Mouse (Mus musculus) midbrain, embryonic 14.5 days (tissue): Measurements from ENCODE around the gene Tiparp. TPM values are rescaled to one million over a fixed set of nuclear protein-coding genes. Genes with fewer than 3 reads are reported as not detected.

Experiments used
- ATAC-seq: fragments of 200-750 bp; cut with Nextera tagmentation; 2 replicates; pipeline ENCODE4 v1.8.0; 2017; ENCODE audit warnings: moderate number of reproducible peaks, moderate library complexity; ENCODE audit not compliant: low FRiP score, low TSS enrichment
- DNase-seq: peaks from one replicate; pipeline ENCODE4 v3.0.0-alpha.2; 2015
- H3K27ac ChIP-seq: fragments of 300-500 bp; sonication (generic); replicated peaks from 2 replicates; pipeline ENCODE4 v1.5.1; 2014; ENCODE audit warnings: mild to moderate bottlenecking, low read depth, low read length, moderate library complexity
- H3K27me3 ChIP-seq: fragments of 300-500 bp; sonication (generic); 2 replicates; pipeline ENCODE4 v1.6.1; 2014; ENCODE audit warnings: low read length, control low read depth, mixed read lengths; ENCODE audit not compliant: control insufficient read depth, insufficient read depth
- H3K36me3 ChIP-seq: fragments of 300-500 bp; sonication (generic); 2 replicates; pipeline ENCODE4 v1.6.1; 2014; ENCODE audit warnings: low read length, control low read depth; ENCODE audit not compliant: control insufficient read depth, insufficient read depth
- H3K4me1 ChIP-seq: fragments of 300-500 bp; sonication (generic); 2 replicates; pipeline ENCODE4 v1.6.1; 2014; ENCODE audit warnings: mild to moderate bottlenecking, antibody characterized with exemption, low read length, control low read depth; ENCODE audit not compliant: control insufficient read depth, insufficient read depth
- H3K4me2 ChIP-seq: fragments of 300-500 bp; sonication (generic); 2 replicates; pipeline ENCODE4 v1.6.1; 2014; ENCODE audit warnings: mild to moderate bottlenecking, low read length, moderate library complexity
- H3K4me3 ChIP-seq: fragments of 300-500 bp; sonication (generic); replicated peaks from 2 replicates; pipeline ENCODE4 v1.5.1; 2014; ENCODE audit warnings: low read depth, low read length
- H3K9ac ChIP-seq: fragments of 300-500 bp; sonication (generic); replicated peaks from 2 replicates; pipeline ENCODE4 v1.6.1; 2014; ENCODE audit warnings: mild to moderate bottlenecking, low read length, moderate library complexity
- H3K9me3 ChIP-seq: fragments of 300-500 bp; sonication (generic); 2 replicates; pipeline ENCODE4 v1.6.1; 2016; ENCODE audit warnings: low read length, control low read depth, mixed read lengths; ENCODE audit not compliant: control insufficient read depth
- WGBS: fragments of 180-500 bp; shearing (Covaris S2); extraction: QIAGEN DNeasy Blood & Tissue Kit; methylation state at CpG from one replicate; pipeline ENCODE4 v1.1.7; 2014; 5-methylcytosine and 5-hydroxymethylcytosine counted together
- polyA plus RNA-seq: library from polyadenylated mRNA; unstranded; fragments of >200 nt; fragmentation: Nextera tagmentation; extraction: Ambion mirVana; gene quantifications from 2 replicates; pipeline ENCODE4 v1.2.1, GENCODE M21; 2014

Gene Tiparp
- polyA plus RNA-seq, 1 experiment from 2014 or later: 31.8 TPM

GRCm38 (mm10) chr3:65598071-65598830 is 70.0 kb downstream of the Tiparp start:
- no peak for ATAC-seq
- H3K36me3 ChIP-seq: no peaks in the 10 kb centered on the region
- no peak for DNase-seq
- no peaks in the 10 kb centered on the region for H3K9me3 ChIP-seq
- H3K4me3 ChIP-seq: no peak overlapping the region
- no peaks in the 10 kb centered on the region for H3K27me3 ChIP-seq
- H3K9ac ChIP-seq: no peak overlapping the region
- WGBS: 61% methylated on average over 7 of the region's 7 CpGs
- no peaks in the 10 kb centered on the region for H3K4me1 ChIP-seq
- no peak overlapping the region for H3K4me2 ChIP-seq
- no peak overlapping the region for H3K27ac ChIP-seq

- no peaks in the 10 kb centered on the region for H3K36me3 ChIP-seq
- no peak overlapping the region for H3K4me2 ChIP-seq
- ATAC-seq: no peak
- no peaks in the 10 kb centered on the region for H3K4me1 ChIP-seq
- H3K27me3 ChIP-seq: no peaks in the 10 kb centered on the region
- H3K27ac ChIP-seq: no peak overlapping the region
- H3K9ac ChIP-seq: no peak overlapping the region
- WGBS: 89% methylated on average over 6 of the region's 6 CpGs
- H3K4me3 ChIP-seq: no peak overlapping the region
- no peaks in the 10 kb centered on the region for H3K9me3 ChIP-seq
- DNase-seq: no peak
Measured at GRCm38 (mm10) chr3:65599151-65599550, 70.9 kb downstream of the Tiparp start.

GRCm38 (mm10) chr3:65601291-65602050 is 73.3 kb downstream of the Tiparp start:
- no peaks in the 10 kb centered on the region for H3K36me3 ChIP-seq
- DNase-seq (no peak), ATAC-seq (no peak)
- H3K4me1 ChIP-seq: no peaks in the 10 kb centered on the region
- H3K9me3 ChIP-seq: no peaks in the 10 kb centered on the region
- H3K27ac ChIP-seq: no peak overlapping the region
- no peak overlapping the region for H3K4me2 ChIP-seq
- no peak overlapping the region for H3K4me3 ChIP-seq
- 87% methylated on average over 8 of the region's 8 CpGs for WGBS
- no peak overlapping the region for H3K9ac ChIP-seq
- H3K27me3 ChIP-seq: no peaks in the 10 kb centered on the region

- no peaks in the 10 kb centered on the region for H3K4me1 ChIP-seq
- no peak overlapping the region for H3K27ac ChIP-seq
- H3K27me3 ChIP-seq: no peaks in the 10 kb centered on the region
- no peak overlapping the region for H3K4me3 ChIP-seq
- ATAC-seq (no peak), DNase-seq (no peak)
- no peaks in the 10 kb centered on the region for H3K9me3 ChIP-seq
- no peak overlapping the region for H3K9ac ChIP-seq
- WGBS: 56% methylated on average over 4 of the region's 4 CpGs
- no peaks in the 10 kb centered on the region for H3K36me3 ChIP-seq
- no peak overlapping the region for H3K4me2 ChIP-seq
Measured at GRCm38 (mm10) chr3:65603392-65604055, 75.3 kb downstream of the Tiparp start.

Other genes starting within 250 kb of the Tiparp start
- 169 and 212 TPM in 2 replicates for gene Ssr3, start 135.8 kb upstream of the Tiparp start, polyA plus RNA-seq
- 7.0 and 8.0 TPM in 2 replicates for gene Lekr1, start 137.8 kb downstream of the Tiparp start, polyA plus RNA-seq